Mouse (Mus musculus) midbrain, embryonic 12.5 days (tissue): ENCODE measurements around the gene Tdrd7. TPM values are rescaled to one million over a fixed set of nuclear protein-coding genes. Genes with fewer than 3 reads are reported as not detected.

Experiments used
- ATAC-seq: fragments of 200-750 bp; cut with Nextera tagmentation; 2 replicates; pipeline ENCODE4 v1.8.0; 2017; ENCODE audit warnings: low read depth, moderate TSS enrichment, moderate library complexity; ENCODE audit not compliant: low FRiP score
- H3K27ac ChIP-seq: fragments of 300-500 bp; sonication (generic); replicated peaks from 2 replicates; pipeline ENCODE4 v1.5.1; 2016; ENCODE audit warnings: mild to moderate bottlenecking
- H3K27me3 ChIP-seq: fragments of 300-500 bp; sonication (generic); 2 replicates; pipeline ENCODE4 v1.6.1; 2016; ENCODE audit warnings: mild to moderate bottlenecking
- H3K36me3 ChIP-seq: fragments of 300-500 bp; sonication (generic); 2 replicates; pipeline ENCODE4 v1.6.1; 2016
- H3K4me1 ChIP-seq: fragments of 300-500 bp; sonication (generic); 2 replicates; pipeline ENCODE4 v1.6.1; 2016
- H3K4me2 ChIP-seq: fragments of 300-500 bp; sonication (generic); replicated peaks from 2 replicates; pipeline ENCODE4 v1.6.1; 2016; ENCODE audit warnings: mild to moderate bottlenecking, moderate library complexity
- H3K4me3 ChIP-seq: fragments of 300-500 bp; sonication (generic); 2 replicates; pipeline ENCODE4 v1.5.1; 2016; ENCODE audit warnings: mild to moderate bottlenecking
- H3K9ac ChIP-seq: fragments of 300-500 bp; sonication (generic); replicated peaks from 2 replicates; pipeline ENCODE4 v1.6.1; 2016; ENCODE audit warnings: mild to moderate bottlenecking, moderate library complexity
- H3K9me3 ChIP-seq: fragments of 300-500 bp; sonication (generic); 2 replicates; pipeline ENCODE4 v1.6.1; 2016; ENCODE audit warnings: mild to moderate bottlenecking
- WGBS: fragments of 180-500 bp; shearing (Covaris S2); methylation state at CpG from one replicate; pipeline ENCODE4 v1.1.7; 2016; 5-methylcytosine and 5-hydroxymethylcytosine counted together
- polyA plus RNA-seq: library from polyadenylated mRNA; unstranded; fragments of >200 nt; fragmentation: Nextera tagmentation; extraction: Ambion mirVana; gene quantifications from 2 replicates; pipeline ENCODE4 v1.2.1, GENCODE M21; 2016

The Tdrd7 gene
- polyA plus RNA-seq, 1 experiment from 2014 or later, result 12.0 TPM

DNA sequence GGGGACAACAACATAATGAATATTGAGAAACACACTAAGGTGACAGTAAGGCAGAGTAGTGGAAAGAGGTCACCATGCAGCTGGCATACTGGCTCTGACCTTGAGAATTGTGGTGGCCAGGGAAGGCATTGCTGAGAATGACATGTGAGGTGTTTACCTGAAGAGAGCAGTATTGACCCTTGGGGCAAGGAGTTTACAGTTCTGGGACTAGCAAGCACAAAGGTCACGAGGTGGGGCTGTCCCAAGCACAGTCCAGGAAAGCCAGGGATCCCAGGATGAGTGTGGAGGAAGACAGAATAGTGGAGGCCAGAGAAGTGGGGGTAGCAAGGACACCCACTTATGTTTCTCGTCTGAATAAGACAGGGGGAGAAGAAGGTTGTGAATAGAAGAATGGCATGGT is 14.8 kb downstream of the Tdrd7 start:
- no peak for ATAC-seq
- Histone ChIP-seq H3K36me3 (no peaks in the 10 kb centered on the region), H3K27ac (no peak overlapping the region), H3K9me3 (no peaks in the 10 kb centered on the region), H3K4me2 (no peak overlapping the region), H3K4me3 (no peak overlapping the region), H3K4me1 (no peaks in the 10 kb centered on the region), H3K9ac (no peak overlapping the region), H3K27me3 (peaks cover 15% of the 10 kb centered on the region)
- 55% methylated on average over 2 of the region's 2 CpGs for WGBS

DNA sequence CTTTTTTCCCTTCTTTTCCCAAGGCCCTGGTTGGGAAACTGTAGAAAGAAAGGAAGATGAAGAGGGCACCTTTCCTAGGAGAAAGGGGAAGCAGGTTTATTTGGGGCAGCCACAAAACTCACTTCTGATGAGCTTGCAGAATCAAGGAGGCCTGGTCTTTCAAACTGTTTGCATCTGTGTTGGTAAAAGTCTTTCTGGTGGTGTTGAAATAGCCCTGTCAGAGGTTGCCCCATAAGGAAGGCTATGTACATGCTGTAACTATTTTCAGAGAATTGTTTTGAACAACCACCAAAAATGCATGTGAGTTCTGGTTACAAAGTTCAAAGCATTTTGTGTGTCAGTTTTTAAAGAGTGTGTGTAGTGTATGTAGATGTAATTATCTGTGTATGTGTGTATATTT is 15.9 kb downstream of the Tdrd7 start:
- no peaks in the 10 kb centered on the region for H3K4me1 ChIP-seq
- no peak overlapping the region for H3K27ac ChIP-seq
- H3K36me3 ChIP-seq, result no peaks in the 10 kb centered on the region
- no peak overlapping the region for H3K9ac ChIP-seq
- no peak for ATAC-seq
- H3K4me3 ChIP-seq, result no peak overlapping the region
- H3K4me2 ChIP-seq, result no peak overlapping the region
- peaks cover 6% of the 10 kb centered on the region; the same call in 1 of the 2 replicates for H3K27me3 ChIP-seq
- no peaks in the 10 kb centered on the region for H3K9me3 ChIP-seq

DNA sequence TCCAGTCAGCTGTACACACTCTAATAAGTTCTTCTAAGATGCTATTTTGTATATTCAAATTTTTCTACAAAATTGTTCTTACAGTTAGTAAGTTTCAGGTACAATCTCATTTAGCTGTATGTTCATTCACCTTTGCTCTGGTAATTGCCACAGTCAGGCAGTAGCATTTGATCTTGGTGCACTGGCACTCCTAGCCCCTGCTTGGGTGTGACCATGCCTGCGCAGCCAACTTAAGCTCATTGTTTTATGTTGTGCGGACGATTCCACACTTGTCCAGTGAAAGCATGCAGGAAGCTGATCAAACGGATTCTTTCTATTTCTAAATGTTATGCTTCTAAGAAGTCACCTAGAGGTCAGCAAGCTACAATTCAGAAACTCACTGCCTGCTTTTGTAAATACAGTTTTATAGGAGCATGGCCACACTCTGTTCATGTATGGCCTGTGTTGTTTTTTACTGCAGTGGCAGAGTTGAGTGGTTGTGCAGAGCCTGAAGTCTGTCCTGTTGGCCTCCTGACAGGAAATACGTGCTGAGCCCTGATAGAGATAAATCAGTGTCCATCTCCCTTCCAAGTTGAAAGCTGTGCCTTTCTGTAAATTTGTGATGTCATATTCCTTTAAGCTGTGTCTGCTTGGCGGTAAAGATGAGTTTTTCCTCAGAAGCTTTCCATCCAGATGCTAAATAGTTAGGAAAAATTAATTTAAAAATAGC is 25.4 kb downstream of the Tdrd7 start:
- 81% methylated on average over 6 of the region's 6 CpGs for WGBS
- Histone ChIP-seq H3K4me3 (no peak overlapping the region), H3K9me3 (no peaks in the 10 kb centered on the region), H3K27ac (no peak overlapping the region), H3K4me2 (no peak overlapping the region), H3K36me3 (no peaks in the 10 kb centered on the region), H3K27me3 (no peaks in the 10 kb centered on the region), H3K9ac (no peak overlapping the region), H3K4me1 (no peaks in the 10 kb centered on the region)
- no peak for ATAC-seq

DNA sequence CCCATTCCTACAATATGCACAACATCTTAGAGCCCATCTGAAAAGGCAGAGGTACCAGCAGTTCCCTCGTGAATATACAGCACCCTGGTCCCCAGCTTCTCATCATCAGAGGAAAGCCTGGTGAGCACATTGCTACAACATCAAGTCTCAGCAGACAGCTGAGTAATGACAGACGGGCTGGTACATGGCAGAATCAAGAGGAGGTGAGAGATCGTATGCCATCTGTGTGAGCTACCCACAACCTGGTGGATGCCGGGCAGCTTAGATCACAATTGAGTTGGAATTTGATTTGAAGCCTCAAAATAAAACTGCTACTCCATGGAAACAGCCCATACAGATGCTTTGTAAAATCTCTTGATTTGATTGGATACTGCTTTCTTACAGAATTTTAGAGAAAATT is 33.4 kb downstream of the Tdrd7 start:
- H3K9me3 ChIP-seq, result no peaks in the 10 kb centered on the region
- H3K4me3 ChIP-seq, result no peak overlapping the region
- 88% methylated on average over 4 of the region's 4 CpGs for WGBS
- no peak overlapping the region for H3K9ac ChIP-seq
- no peaks in the 10 kb centered on the region for H3K36me3 ChIP-seq
- no peaks in the 10 kb centered on the region for H3K4me1 ChIP-seq
- H3K4me2 ChIP-seq, result no peak overlapping the region
- no peaks in the 10 kb centered on the region for H3K27me3 ChIP-seq
- H3K27ac ChIP-seq, result no peak overlapping the region
- no peak for ATAC-seq

DNA sequence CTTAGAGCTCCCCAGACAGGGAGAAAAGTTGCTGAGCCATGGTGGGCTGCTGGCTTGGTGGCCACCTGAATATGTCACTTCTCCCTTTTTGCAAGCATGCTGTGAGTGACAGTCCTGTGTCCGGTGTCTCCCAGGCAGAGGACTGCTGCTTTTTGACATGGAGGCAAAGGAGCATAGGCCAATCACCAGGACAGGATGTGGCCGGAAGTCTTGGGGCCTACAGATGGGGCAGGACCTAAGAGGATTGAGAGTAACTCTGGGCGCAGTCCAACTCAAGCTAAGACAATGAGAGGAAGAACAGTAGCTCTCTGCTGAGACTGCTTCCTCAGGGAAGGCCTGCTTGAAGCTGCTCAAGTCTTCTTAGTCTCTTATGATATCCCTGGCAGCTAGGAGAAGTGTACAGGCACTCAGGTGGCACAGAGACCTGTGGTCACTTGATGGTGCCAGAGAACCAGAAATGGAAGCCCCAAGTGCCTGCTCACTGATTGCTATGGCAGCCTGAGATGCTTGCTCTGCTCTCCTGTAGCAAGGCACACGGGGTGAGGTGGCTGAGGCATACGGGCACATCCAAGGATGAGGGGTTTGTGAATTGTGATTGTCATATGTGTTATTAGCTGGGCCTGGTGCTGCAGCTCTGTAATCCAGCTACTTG is 43.1 kb downstream of the Tdrd7 start:
- WGBS, result 88% methylated on average over 5 of the region's 5 CpGs
- Histone ChIP-seq H3K4me1 (no peaks in the 10 kb centered on the region), H3K9ac (no peak overlapping the region), H3K36me3 (no peaks in the 10 kb centered on the region), H3K27ac (no peak overlapping the region), H3K27me3 (no peaks in the 10 kb centered on the region), H3K4me3 (no peak overlapping the region), H3K4me2 (no peak overlapping the region), H3K9me3 (no peaks in the 10 kb centered on the region)
- no peak for ATAC-seq

DNA sequence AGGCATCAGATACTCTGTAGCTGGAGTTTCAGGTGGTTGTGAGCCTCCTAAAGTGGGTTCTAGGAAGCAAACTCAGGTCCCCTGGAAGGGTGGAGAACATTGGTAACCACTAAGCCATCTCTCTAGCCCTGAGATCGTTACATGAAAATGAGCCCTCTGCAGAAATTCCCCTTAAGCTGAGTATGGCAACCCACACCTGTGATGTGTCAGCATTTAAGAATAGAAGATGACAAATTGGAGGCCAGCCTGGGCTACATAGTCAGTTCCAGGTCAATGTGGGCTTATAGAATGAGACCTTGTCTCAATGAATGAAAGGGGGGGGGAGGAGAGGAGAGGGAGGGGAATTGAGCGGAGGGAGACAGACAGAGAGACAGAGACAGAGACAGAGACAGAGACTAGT is 46.6 kb downstream of the Tdrd7 start:
- Histone ChIP-seq H3K4me3 (no peak overlapping the region), H3K27ac (no peak overlapping the region), H3K27me3 (no peaks in the 10 kb centered on the region), H3K36me3 (no peaks in the 10 kb centered on the region), H3K9ac (no peak overlapping the region), H3K4me2 (no peak overlapping the region), H3K4me1 (no peaks in the 10 kb centered on the region), H3K9me3 (no peaks in the 10 kb centered on the region)
- 89% methylated on average over 2 of the region's 2 CpGs for WGBS
- no peak for ATAC-seq

DNA sequence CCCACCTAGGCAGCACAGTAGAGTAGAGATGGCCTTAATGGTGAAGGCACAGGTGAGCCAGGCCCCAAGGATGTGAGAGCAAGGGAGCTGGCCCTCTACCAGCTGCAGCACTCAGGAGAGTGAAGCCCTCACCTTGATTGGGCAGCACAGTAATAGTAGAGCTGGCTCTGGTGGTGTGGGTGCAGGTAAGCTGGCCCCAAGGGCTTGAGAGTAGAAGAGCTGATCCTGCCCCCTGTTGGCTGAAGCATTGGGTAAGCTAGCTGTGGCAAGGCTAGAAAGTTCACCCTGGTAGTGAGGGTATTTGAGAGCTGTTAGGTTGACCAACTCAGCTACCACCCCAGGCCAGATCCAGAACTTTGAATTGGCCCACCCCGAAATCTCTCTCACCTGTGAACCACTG is 50.5 kb downstream of the Tdrd7 start:
- Histone ChIP-seq H3K4me3 (no peak overlapping the region), H3K27ac (no peak overlapping the region), H3K4me2 (no peak overlapping the region), H3K27me3 (no peaks in the 10 kb centered on the region), H3K9me3 (no peaks in the 10 kb centered on the region), H3K4me1 (no peaks in the 10 kb centered on the region), H3K9ac (no peak overlapping the region), H3K36me3 (no peaks in the 10 kb centered on the region)
- no peak for ATAC-seq
- WGBS, result 82% methylated on average over 1 of the region's 1 CpGs

DNA sequence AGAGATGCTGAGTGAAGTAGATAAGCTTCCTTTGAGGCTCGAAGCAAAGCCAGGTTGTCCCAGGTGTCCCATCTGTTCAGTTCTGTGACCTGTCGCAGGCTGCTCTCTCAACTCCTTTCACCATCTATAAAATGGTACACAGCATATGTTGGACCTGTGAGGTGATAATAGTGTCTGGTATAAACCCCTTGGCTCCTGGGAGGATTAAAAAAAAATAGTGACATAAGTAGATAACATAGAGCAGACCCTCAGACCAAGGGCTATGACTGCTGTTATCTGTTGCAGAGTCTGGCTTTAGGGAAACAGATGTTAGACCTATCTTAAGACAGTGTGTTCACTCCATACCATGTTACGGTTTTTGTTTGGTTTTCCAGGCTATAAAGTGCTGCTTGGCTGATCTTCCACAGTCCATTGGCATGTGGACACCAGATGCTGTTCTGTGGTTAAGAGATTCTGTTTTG is 57.9 kb downstream of the Tdrd7 start:
- no peak for ATAC-seq
- Histone ChIP-seq H3K36me3 (no peaks in the 10 kb centered on the region), H3K9me3 (no peaks in the 10 kb centered on the region), H3K4me1 (no peaks in the 10 kb centered on the region), H3K27ac (no peak overlapping the region), H3K9ac (no peak overlapping the region), H3K4me2 (no peak overlapping the region), H3K27me3 (no peaks in the 10 kb centered on the region), H3K4me3 (no peak overlapping the region)
- 85% methylated on average over 3 of the region's 3 CpGs for WGBS

DNA sequence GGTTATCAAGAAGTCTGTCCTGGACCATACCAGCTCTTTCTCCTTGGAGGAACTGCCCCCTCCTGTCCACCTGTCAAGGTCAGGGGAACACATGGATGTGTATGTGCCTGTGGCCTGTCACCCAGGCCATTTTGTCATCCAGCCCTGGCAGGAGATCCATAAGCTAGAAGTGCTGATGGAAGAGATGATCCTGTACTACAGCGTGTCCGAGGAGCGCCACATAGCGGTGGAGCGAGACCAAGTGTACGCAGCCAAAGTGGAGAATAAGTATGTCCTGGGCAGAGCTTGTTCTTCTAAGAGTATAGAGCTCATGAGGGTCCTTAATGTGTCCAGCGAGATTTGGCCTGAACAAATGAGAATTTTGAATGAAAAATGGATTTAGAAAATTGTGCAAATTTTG is 60.8 kb downstream of the Tdrd7 start:
- no peaks in the 10 kb centered on the region for H3K36me3 ChIP-seq
- H3K27ac ChIP-seq, result no peak overlapping the region
- no peaks in the 10 kb centered on the region for H3K9me3 ChIP-seq
- H3K4me2 ChIP-seq, result no peak overlapping the region
- ATAC-seq, result no peak
- no peak overlapping the region for H3K9ac ChIP-seq
- H3K4me1 ChIP-seq, result no peaks in the 10 kb centered on the region
- WGBS, result 48% methylated on average over 7 of the region's 7 CpGs
- H3K27me3 ChIP-seq, result no peaks in the 10 kb centered on the region
- H3K4me3 ChIP-seq, result no peak overlapping the region

DNA sequence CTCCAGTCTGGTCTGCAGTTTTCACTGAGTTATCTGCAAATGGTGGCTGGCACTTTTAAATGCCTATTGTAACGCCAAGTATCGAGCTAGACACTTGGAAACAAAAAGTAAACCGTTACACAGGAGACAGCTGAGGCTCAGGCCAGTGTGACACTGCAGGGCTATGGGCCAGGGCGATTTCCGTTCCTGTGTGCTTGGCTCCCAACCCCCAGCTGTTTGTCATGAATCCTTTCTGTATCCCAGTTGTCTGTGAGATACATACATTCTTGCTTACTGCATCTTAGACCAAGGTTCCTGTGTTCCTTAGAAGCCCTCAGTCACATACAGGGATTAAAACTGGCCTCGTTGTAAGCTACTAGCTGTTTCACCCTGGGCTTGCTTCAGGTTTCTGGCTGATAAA is 63.1 kb downstream of the Tdrd7 start:
- no peak overlapping the region for H3K4me2 ChIP-seq
- no peaks in the 10 kb centered on the region for H3K27me3 ChIP-seq
- 76% methylated on average over 6 of the region's 6 CpGs for WGBS

DNA sequence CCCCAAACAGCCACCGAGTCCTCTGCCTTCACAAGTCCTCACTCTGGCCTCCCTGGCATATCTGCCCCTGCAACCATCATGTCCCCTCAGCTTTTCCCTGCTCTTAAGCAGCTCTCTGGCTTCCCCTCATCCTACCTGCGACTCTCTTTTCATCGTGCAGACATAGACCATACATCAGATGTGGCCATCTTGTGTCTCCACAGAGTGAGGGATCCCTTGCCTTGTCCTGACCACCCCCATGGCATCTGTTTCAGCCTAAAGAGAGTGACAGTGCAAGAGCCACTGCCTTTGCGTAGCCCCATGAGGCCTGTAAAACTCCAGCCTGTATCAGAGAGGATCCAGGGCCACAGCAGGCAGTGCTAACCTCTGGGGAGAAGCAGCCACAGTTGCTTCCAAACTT is 63.6 kb downstream of the Tdrd7 start:
- WGBS, result 82% methylated on average over 4 of the region's 4 CpGs
- H3K9me3 ChIP-seq, result no peaks in the 10 kb centered on the region
- H3K27me3 ChIP-seq, result no peaks in the 10 kb centered on the region
- ATAC-seq, result no peak
- H3K4me3 ChIP-seq, result no peak overlapping the region
- no peak overlapping the region for H3K4me2 ChIP-seq
- H3K27ac ChIP-seq, result no peak overlapping the region
- H3K36me3 ChIP-seq, result no peaks in the 10 kb centered on the region
- no peaks in the 10 kb centered on the region for H3K4me1 ChIP-seq
- H3K9ac ChIP-seq, result no peak overlapping the region

More for the DNA sequence above, 63.1 kb downstream of the Tdrd7 start:
- H3K4me3 ChIP-seq, result no peak overlapping the region
- no peak for ATAC-seq
- no peaks in the 10 kb centered on the region for H3K4me1 ChIP-seq
- H3K36me3 ChIP-seq, result no peaks in the 10 kb centered on the region
- no peak overlapping the region for H3K27ac ChIP-seq
- no peaks in the 10 kb centered on the region for H3K9me3 ChIP-seq
- no peak overlapping the region for H3K9ac ChIP-seq

DNA sequence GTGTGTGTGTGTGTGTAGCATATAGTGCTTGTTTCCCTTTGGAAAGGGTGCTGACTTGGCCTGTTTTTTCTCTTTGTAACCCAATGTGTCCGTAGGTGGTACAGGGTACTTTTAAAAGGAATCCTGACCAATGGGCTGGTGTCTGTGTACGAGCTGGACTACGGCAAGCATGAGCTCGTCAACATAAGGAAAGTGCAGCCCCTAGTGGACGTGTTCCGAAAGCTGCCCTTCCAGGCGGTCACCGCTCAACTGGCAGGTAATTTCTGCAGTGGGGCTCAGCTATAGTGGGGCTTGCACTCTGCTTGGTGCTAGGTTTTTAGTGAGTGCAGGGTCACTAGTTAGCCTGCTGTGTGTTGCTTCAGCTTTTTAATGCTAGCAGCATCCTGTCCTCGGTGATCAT is 64.4 kb downstream of the Tdrd7 start:
- no peak for ATAC-seq

DNA sequence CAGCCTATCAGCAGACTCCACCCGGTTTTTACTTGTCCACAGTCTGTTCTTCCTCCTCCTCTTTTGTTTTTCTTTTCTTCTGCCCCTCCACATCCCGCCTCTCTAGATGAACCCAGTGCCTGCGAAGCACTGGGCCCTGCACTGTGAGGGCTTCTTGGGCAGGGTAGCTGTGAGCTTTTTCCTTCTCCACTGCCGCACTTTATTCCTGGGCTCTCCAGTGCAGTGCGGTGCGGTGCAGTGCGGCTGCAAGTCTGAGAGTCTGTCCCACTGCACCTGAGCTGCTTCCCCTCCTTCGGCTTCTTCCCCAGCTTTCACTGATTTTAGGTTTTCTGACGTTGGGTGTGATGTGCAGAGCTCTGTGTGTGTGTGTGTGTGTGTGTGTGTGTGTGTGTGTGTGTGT is 67.3 kb downstream of the Tdrd7 start:
- no peak for ATAC-seq
- no peaks in the 10 kb centered on the region for H3K9me3 ChIP-seq
- H3K9ac ChIP-seq, result no peak overlapping the region
- no peak overlapping the region for H3K27ac ChIP-seq
- no peak overlapping the region for H3K4me2 ChIP-seq
- H3K36me3 ChIP-seq, result no peaks in the 10 kb centered on the region
- no peak overlapping the region for H3K4me3 ChIP-seq
- H3K27me3 ChIP-seq, result peaks cover 15% of the 10 kb centered on the region
- WGBS, result 71% methylated on average over 9 of the region's 9 CpGs
- H3K4me1 ChIP-seq, result no peaks in the 10 kb centered on the region

More for the DNA sequence above, 64.4 kb downstream of the Tdrd7 start:
- WGBS, result 59% methylated on average over 9 of the region's 9 CpGs
- H3K4me3 ChIP-seq, result no peak overlapping the region
- H3K4me2 ChIP-seq, result no peak overlapping the region
- no peaks in the 10 kb centered on the region for H3K9me3 ChIP-seq
- H3K4me1 ChIP-seq, result no peaks in the 10 kb centered on the region
- H3K27me3 ChIP-seq, result no peaks in the 10 kb centered on the region
- H3K36me3 ChIP-seq, result no peaks in the 10 kb centered on the region
- H3K27ac ChIP-seq, result no peak overlapping the region
- no peak overlapping the region for H3K9ac ChIP-seq
